Mouse (Mus musculus) ES-Bruce4 (cell line): ENCODE results near the gene Ccdc85a. TPM values are rescaled to one million over a fixed set of nuclear protein-coding genes. Genes with fewer than 3 reads are reported as not detected.

Experiments
- H3K27ac ChIP-seq: 2 replicates; pipeline ENCODE4 v1.5.1; 2012; ENCODE audit warnings: low read length, inconsistent platforms; ENCODE audit not compliant: insufficient read depth
- H3K27me3 ChIP-seq: 2 replicates; pipeline ENCODE4 v1.6.1; 2012; ENCODE audit warnings: mild to moderate bottlenecking, low read length, inconsistent platforms; ENCODE audit not compliant: control insufficient read depth, poor library complexity, insufficient read depth, severe bottlenecking
- H3K36me3 ChIP-seq: 2 replicates; pipeline ENCODE4 v1.6.1; 2012; ENCODE audit warnings: inconsistent platforms, mild to moderate bottlenecking, low read length, moderate library complexity; ENCODE audit not compliant: control insufficient read depth, poor library complexity, insufficient read depth, severe bottlenecking
- H3K4me1 ChIP-seq: one replicate; pipeline ENCODE4 v1.8.1; 2011; ENCODE audit warnings: low read length; ENCODE audit not compliant: control insufficient read depth, insufficient read depth
- H3K4me3 ChIP-seq: 2 replicates; pipeline ENCODE4 v1.5.1; 2011; ENCODE audit warnings: low read depth, mild to moderate bottlenecking, low read length
- H3K9ac ChIP-seq: 2 replicates; pipeline ENCODE4 v1.6.1; 2012; ENCODE audit warnings: low read depth, mild to moderate bottlenecking, inconsistent platforms; ENCODE audit not compliant: poor library complexity, severe bottlenecking
- H3K9me3 ChIP-seq: replicated peaks from 2 replicates; pipeline ENCODE4 v1.6.1; 2012; ENCODE audit warnings: mild to moderate bottlenecking, low read length, inconsistent platforms; ENCODE audit not compliant: control insufficient read depth, poor library complexity, insufficient read depth, severe bottlenecking
- CTCF ChIP-seq: IDR thresholded peaks from one replicate; pipeline ENCODE4 v1.8.1; 2011; ENCODE audit warnings: low read depth, low read length
- EP300 ChIP-seq: IDR thresholded peaks from 2 replicates; pipeline ENCODE4 v1.6.1; 2011; ENCODE audit warnings: low read depth, low read length; ENCODE audit not compliant: insufficient read depth
- POLR2A ChIP-seq: IDR thresholded peaks from one replicate; pipeline ENCODE4 v1.8.1; 2011; ENCODE audit warnings: low read length; ENCODE audit not compliant: insufficient read depth
- polyA plus RNA-seq: library from polyadenylated mRNA; stranded (reverse); fragments of >200 nt; gene quantifications from 2 replicates; pipeline ENCODE4 v1.2.4, GENCODE M21; 2011; ENCODE audit warnings: low read depth; ENCODE audit not compliant: missing spikeins, insufficient read depth, insufficient read length

The Ccdc85a gene
- polyA plus RNA-seq, result 3.6 and 4.9 TPM in 2 replicates

DNA sequence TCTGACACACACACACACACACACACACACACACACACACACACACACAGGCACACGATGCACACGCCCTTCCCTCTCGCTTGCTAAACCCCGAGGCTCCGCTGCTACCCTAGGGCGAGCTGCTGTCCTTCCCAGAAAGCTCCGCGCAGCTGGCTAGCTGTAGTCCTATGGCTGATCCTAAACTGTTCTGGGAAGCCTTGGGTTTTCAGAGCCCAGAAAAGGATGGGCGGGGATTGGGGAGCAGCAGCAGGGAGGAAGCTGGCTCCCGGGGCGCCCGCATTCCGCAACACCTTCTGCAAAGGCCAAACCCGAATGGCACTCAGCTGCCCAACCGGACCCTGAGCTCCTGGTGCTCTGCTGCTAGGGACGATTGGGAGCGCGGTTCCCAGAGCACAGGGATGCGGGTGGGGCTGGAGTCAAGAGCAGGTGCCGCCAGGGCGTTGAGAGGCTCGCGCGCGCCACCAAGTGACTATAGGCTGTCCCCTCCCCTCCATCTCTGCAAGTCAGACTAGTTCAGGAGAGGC, at the start of gene Ccdc85a:
Gene Ccdc85a (minus strand): TSS at position 414 of the 524 bp plus-strand sequence.
- Histone ChIP-seq H3K27me3 (no peaks in the 10 kb centered on the region), H3K4me1 (no peaks in the 10 kb centered on the region), H3K4me3 (peak within 1 kb of the TSS; percentile 79), H3K9ac (peak within 1 kb of the TSS; percentile 69), H3K36me3 (no peaks in the 10 kb centered on the region), H3K27ac (no peak within 1 kb of the TSS), H3K9me3 (no peaks in the 10 kb centered on the region)
- TF ChIP-seq POLR2A, result no peak
- peak; percentile 61; the same call in 1 of the 2 replicates for TF ChIP-seq EP300
- peak; percentile 81 for TF ChIP-seq CTCF

DNA sequence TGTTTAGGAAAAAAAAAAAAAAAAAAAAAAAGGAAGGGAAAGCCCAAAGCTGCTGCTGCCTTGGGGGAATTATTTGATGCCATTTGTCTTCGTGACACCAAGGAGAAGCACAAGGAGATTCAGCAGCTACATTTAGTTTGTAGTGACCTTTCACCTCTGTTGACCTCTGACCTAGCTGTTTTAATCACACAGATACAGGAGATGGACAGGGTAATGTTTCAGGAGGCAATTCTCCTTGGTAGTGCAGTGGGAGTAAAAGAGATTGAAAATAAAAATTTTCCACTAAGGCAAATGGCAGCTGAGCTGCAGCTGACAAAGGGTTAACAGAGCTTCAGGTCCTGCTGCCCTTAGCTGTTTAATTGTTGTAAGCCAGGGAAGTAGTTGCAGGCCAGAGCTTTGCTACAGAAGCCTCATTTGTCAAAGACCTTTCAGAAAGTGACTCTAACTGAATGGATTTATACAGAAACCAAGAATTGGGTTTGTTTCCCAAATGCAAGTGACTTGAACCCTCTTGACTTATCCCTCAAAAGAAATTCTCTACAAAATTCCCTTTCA, 49.5 kb upstream of the Ccdc85a start:
- TF ChIP-seq POLR2A (no peak), EP300 (no peak), CTCF (no peak)
- no peaks in the 10 kb centered on the region for H3K9me3 ChIP-seq
- no peak overlapping the region for H3K27ac ChIP-seq
- H3K4me1 ChIP-seq, result no peaks in the 10 kb centered on the region
- H3K9ac ChIP-seq, result no peak overlapping the region
- no peaks in the 10 kb centered on the region for H3K27me3 ChIP-seq
- H3K36me3 ChIP-seq, result no peaks in the 10 kb centered on the region
- H3K4me3 ChIP-seq, result no peak overlapping the region

GRCm38 (mm10) chr11:28633093-28633492, 49.0 kb upstream of the Ccdc85a start:
- no peaks in the 10 kb centered on the region for H3K9me3 ChIP-seq
- no peak overlapping the region for H3K27ac ChIP-seq
- H3K9ac ChIP-seq, result no peak overlapping the region
- no peaks in the 10 kb centered on the region for H3K27me3 ChIP-seq
- H3K4me3 ChIP-seq, result no peak overlapping the region
- H3K36me3 ChIP-seq, result no peaks in the 10 kb centered on the region
- H3K4me1 ChIP-seq, result no peaks in the 10 kb centered on the region
- TF ChIP-seq POLR2A (no peak), EP300 (no peak), CTCF (no peak)

GRCm38 (mm10) chr11:28630771-28631170, 46.6 kb upstream of the Ccdc85a start:
- H3K9me3 ChIP-seq, result no peaks in the 10 kb centered on the region
- no peak overlapping the region for H3K27ac ChIP-seq
- H3K27me3 ChIP-seq, result no peaks in the 10 kb centered on the region
- H3K4me1 ChIP-seq, result no peaks in the 10 kb centered on the region
- TF ChIP-seq CTCF (no peak), EP300 (no peak), POLR2A (no peak)
- no peak overlapping the region for H3K9ac ChIP-seq
- H3K36me3 ChIP-seq, result no peaks in the 10 kb centered on the region
- H3K4me3 ChIP-seq, result no peak overlapping the region

DNA sequence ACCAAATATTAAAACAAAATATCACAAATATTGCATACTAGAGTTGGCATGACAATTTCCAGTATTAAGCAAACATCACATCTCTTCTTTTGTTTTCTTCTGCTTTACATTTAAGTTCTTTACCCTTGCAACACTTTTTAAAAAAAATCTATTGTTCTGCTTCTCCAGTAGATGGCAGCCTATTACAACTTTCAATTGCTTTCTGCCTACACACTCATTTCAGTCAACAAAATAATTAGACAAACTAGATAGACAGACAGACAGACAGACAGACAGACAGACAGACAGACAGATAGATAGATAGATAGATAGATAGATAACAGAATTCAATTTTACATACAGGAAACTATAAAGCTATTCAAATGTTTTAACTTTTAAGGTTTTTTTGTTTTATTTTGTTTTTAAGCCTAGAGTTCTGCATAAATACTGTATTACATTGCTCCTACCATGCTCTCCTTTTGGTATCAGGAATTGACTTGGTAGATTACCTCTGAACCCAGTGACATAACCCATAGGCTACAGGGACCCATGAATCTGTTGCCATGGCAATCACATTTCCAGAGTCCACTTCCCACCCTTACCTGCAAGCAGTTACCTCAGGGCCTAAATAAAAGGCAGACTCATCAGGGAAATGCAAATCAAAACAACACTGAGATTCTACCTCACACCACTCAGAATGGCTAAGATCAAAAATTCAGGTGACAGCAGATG, 26.8 kb upstream of the Ccdc85a start:
- Histone ChIP-seq H3K4me1 (no peaks in the 10 kb centered on the region), H3K27ac (no peak overlapping the region), H3K9me3 (no peaks in the 10 kb centered on the region), H3K9ac (no peak overlapping the region), H3K36me3 (no peaks in the 10 kb centered on the region), H3K4me3 (no peak overlapping the region), H3K27me3 (no peaks in the 10 kb centered on the region)
- TF ChIP-seq EP300, result no peak
- TF ChIP-seq POLR2A, result no peak
- TF ChIP-seq CTCF, result no peak
